18 mouse cellular contexts compared by ENCODE assay signal in genomic region chr4:147537702-147538101, GRCm38 (mm10). TPM values are rescaled to one million over a fixed set of nuclear protein-coding genes. Genes with fewer than 3 reads are reported as not detected.
A peak's percentile ranks its signal among the peaks of the same experiment; 100 is the strongest.
DNase-seq lines count a peak whose midpoint lies in the region; ATAC-seq lines count a peak whose summit lies in the region.
"Had no signal": no experiment of that assay in that cellular context is flagged by ENCODE, and none has a peak within 500 bp of the region (broad histone marks: within the 10 kb centered on the region; RNA-seq: fewer than 3 reads in every experiment).

No protein-coding gene starts in this region.

- H3K4me2 ChIP-seq in limb, embryonic 11.5 days (ENCODE audit: low read depth, severe bottlenecking), result no peak overlapping the region
- no peak overlapping the region for H3K4me2 ChIP-seq in neural tube, embryonic 11.5 days (ENCODE audit: low read depth)
- no peak overlapping the region for H3K4me2 ChIP-seq in stomach, embryonic 16.5 days (ENCODE audit: low read depth, low read length)
- H3K4me2 ChIP-seq: heart, embryonic 11.5 days; heart, embryonic 15.5 days; hindbrain, embryonic 14.5 days had no signal

- H3K4me1 ChIP-seq in limb, embryonic 11.5 days (ENCODE audit: control insufficient read depth, insufficient read depth, low read length), result no peaks in the 10 kb centered on the region
- no peaks in the 10 kb centered on the region for H3K4me1 ChIP-seq in limb, embryonic 10.5 days
- H3K4me1 ChIP-seq in neural tube, embryonic 11.5 days (ENCODE audit: control insufficient read depth, insufficient read depth, low read length), result no peaks in the 10 kb centered on the region
- no peaks in the 10 kb centered on the region for H3K4me1 ChIP-seq in stomach, embryonic 16.5 days (ENCODE audit: control insufficient read depth, insufficient read depth, low read length)
- H3K4me1 ChIP-seq: heart, embryonic 15.5 days; hindbrain, embryonic 10.5 days had no signal

- H3K9ac ChIP-seq in limb, embryonic 11.5 days (ENCODE audit: low read length), result no peak overlapping the region
- no peak overlapping the region for H3K9ac ChIP-seq in neural tube, embryonic 11.5 days (ENCODE audit: low read length)
- H3K9ac ChIP-seq in stomach, embryonic 16.5 days (ENCODE audit: low read length), result no peak overlapping the region
- H3K9ac ChIP-seq: heart, embryonic 15.5 days; hindbrain, embryonic 14.5 days had no signal

- no peak overlapping the region for H3K4me3 ChIP-seq in limb, embryonic 11.5 days (ENCODE audit: low read depth, low read length)
- no peak overlapping the region for H3K4me3 ChIP-seq in limb, embryonic 10.5 days
- H3K4me3 ChIP-seq in neural tube, embryonic 11.5 days (ENCODE audit: low read depth, low read length), result no peak overlapping the region
- H3K4me3 ChIP-seq in stomach, embryonic 16.5 days (replicated peaks; ENCODE audit: low read length), result no peak overlapping the region
- H3K4me3 ChIP-seq: heart, adult 2 months; heart, embryonic 15.5 days; hindbrain, embryonic 10.5 days had no signal

- WGBS in limb, embryonic 11.5 days, result 75% methylated on average over 2 of the region's 2 CpGs
- WGBS in limb, embryonic 10.5 days, result 89% methylated on average over 2 of the region's 2 CpGs
- 91% methylated on average over 2 of the region's 2 CpGs for WGBS in neural tube, embryonic 11.5 days
- 74% methylated on average over 2 of the region's 2 CpGs for WGBS in stomach, embryonic 16.5 days

- ATAC-seq in limb, embryonic 11.5 days (ENCODE audit: insufficient number of reproducible peaks, low FRiP score, low TSS enrichment, low read depth), result peak; percentile 57; the same call in 1 of the 2 replicates
- 0 out of 2 replicates have a peak, but pooled peaks have one; percentile 27 for ATAC-seq in neural tube, embryonic 11.5 days (ENCODE audit: insufficient read depth, low FRiP score, low TSS enrichment)
- peak; percentile 21; the same call in 1 of the 2 replicates for ATAC-seq in stomach, embryonic 16.5 days (ENCODE audit: insufficient read depth, low FRiP score)
- ATAC-seq: forebrain, embryonic 14.5 days had no signal

- H3K27me3 ChIP-seq in limb, embryonic 11.5 days (ENCODE audit: control insufficient read depth, insufficient read depth, low read length), result no peaks in the 10 kb centered on the region
- no peaks in the 10 kb centered on the region for H3K27me3 ChIP-seq in limb, embryonic 10.5 days (ENCODE audit: low read depth, poor library complexity, severe bottlenecking)
- H3K27me3 ChIP-seq in neural tube, embryonic 11.5 days (ENCODE audit: control insufficient read depth, insufficient read depth, low read length), result no peaks in the 10 kb centered on the region
- H3K27me3 ChIP-seq in stomach, embryonic 16.5 days (ENCODE audit: control insufficient read depth, insufficient read depth, low read length), result no peaks in the 10 kb centered on the region
- H3K27me3 ChIP-seq: heart, embryonic 15.5 days had no signal

- H3K9me3 ChIP-seq in limb, embryonic 11.5 days (ENCODE audit: control insufficient read depth, low read length), result peaks cover 21% of the 10 kb centered on the region; the same call in 1 of the 2 replicates
- H3K9me3 ChIP-seq in limb, embryonic 10.5 days (replicated peaks), result peaks cover 18% of the 10 kb centered on the region
- H3K9me3 ChIP-seq in neural tube, embryonic 11.5 days (ENCODE audit: control insufficient read depth, low read length), result peaks cover 8% of the 10 kb centered on the region
- peaks cover 14% of the 10 kb centered on the region for H3K9me3 ChIP-seq in stomach, embryonic 16.5 days (replicated peaks; ENCODE audit: control insufficient read depth, low read length)

- H3K36me3 ChIP-seq in limb, embryonic 11.5 days (ENCODE audit: control insufficient read depth, insufficient read depth, low read length), result no peaks in the 10 kb centered on the region
- H3K36me3 ChIP-seq in limb, embryonic 10.5 days, result no peaks in the 10 kb centered on the region
- no peaks in the 10 kb centered on the region for H3K36me3 ChIP-seq in neural tube, embryonic 11.5 days (ENCODE audit: control insufficient read depth, insufficient read depth, low read length)
- H3K36me3 ChIP-seq in stomach, embryonic 16.5 days (ENCODE audit: control insufficient read depth, insufficient read depth, low read length), result no peaks in the 10 kb centered on the region
- H3K36me3 ChIP-seq: heart, embryonic 15.5 days; hindbrain, embryonic 10.5 days had no signal

- DNase-seq in limb, embryonic 11.5 days (ENCODE audit: low spot score), result no peak
- DNase-seq in limb, embryonic 10.5 days (ENCODE audit: low spot score), result no peak
- DNase-seq in neural tube, embryonic 11.5 days (ENCODE audit: low spot score), result no peak
- DNase-seq in neural tube, embryonic 10.5 days (ENCODE audit: extremely low spot score, low spot score), result no peak
- no peak for DNase-seq in right cerebral cortex, postnatal 10 days (ENCODE audit: low spot score in 2 of 2)
- DNase-seq: adrenal gland, adult 2 months; adrenal gland, postnatal 25 days; cerebellum, adult 2 months; cerebellum, postnatal 10 days; gastrocnemius, postnatal 36 days; heart, adult 2 months; heart, postnatal 14 days had no signal

- no peak overlapping the region for H3K27ac ChIP-seq in limb, embryonic 11.5 days (replicated peaks; ENCODE audit: low read depth, low read length)
- no peak overlapping the region for H3K27ac ChIP-seq in limb, embryonic 10.5 days
- no peak overlapping the region for H3K27ac ChIP-seq in neural tube, embryonic 11.5 days (ENCODE audit: low read depth, low read length)
- H3K27ac ChIP-seq in stomach, embryonic 16.5 days (ENCODE audit: low read length), result no peak overlapping the region
- H3K27ac ChIP-seq: heart, adult 2 months; heart, embryonic 15.5 days; hindbrain, embryonic 10.5 days; hindbrain, embryonic 14.5 days had no signal

RNA-seq across cellular contexts. Expression of gene Gm16503, which starts 2.3 kb away (rescaled TPM):
- 0.39 and 0.47 TPM in 2 replicates for polyA plus RNA-seq in limb, embryonic 11.5 days (2014; fragmentation: Nextera tagmentation; extraction: Ambion mirVana)
- 0.75 and 1.0 TPM in 2 replicates for polyA plus RNA-seq in limb, embryonic 10.5 days (2016; fragmentation: Nextera tagmentation; extraction: Ambion mirVana)
- 0.09 and 0.16 TPM in 2 replicates for polyA plus RNA-seq in neural tube, embryonic 11.5 days (2014; fragmentation: Nextera tagmentation; extraction: Ambion mirVana)
- 0.20 and 0.25 TPM in 2 replicates for polyA plus RNA-seq in stomach, embryonic 16.5 days (2015; fragmentation: Nextera tagmentation; extraction: Ambion mirVana)
- polyA plus RNA-seq: adrenal gland, adult 2 months; heart, adult 2 months had no signal

RNA-seq across cellular contexts. Expression of gene Zfp985, which starts 15.4 kb away (rescaled TPM):
- 0.07 and 0.09 TPM in 2 replicates for polyA plus RNA-seq in limb, embryonic 11.5 days (2014; fragmentation: Nextera tagmentation; extraction: Ambion mirVana)
- 0.25 and 0.34 TPM in 2 replicates for polyA plus RNA-seq in limb, embryonic 10.5 days (2016; fragmentation: Nextera tagmentation; extraction: Ambion mirVana)
- 0.15 TPM in 1 of 2 replicates, not detected in the other for polyA plus RNA-seq in neural tube, embryonic 11.5 days (2014; fragmentation: Nextera tagmentation; extraction: Ambion mirVana)
- polyA plus RNA-seq in stomach, embryonic 16.5 days (2015; fragmentation: Nextera tagmentation; extraction: Ambion mirVana), result 0.19 and 0.32 TPM in 2 replicates
- polyA plus RNA-seq: adrenal gland, adult 2 months had no signal

RNA-seq across cellular contexts. Expression of gene Zfp982, which starts 45.5 kb away (rescaled TPM):
- polyA plus RNA-seq in limb, embryonic 11.5 days (2014; fragmentation: Nextera tagmentation; extraction: Ambion mirVana), result 8.2 and 13.3 TPM in 2 replicates
- 12.3 and 13.5 TPM in 2 replicates for polyA plus RNA-seq in limb, embryonic 10.5 days (2016; fragmentation: Nextera tagmentation; extraction: Ambion mirVana)
- 6.1 and 7.1 TPM in 2 replicates for polyA plus RNA-seq in neural tube, embryonic 11.5 days (2014; fragmentation: Nextera tagmentation; extraction: Ambion mirVana)
- 3.9 and 4.8 TPM in 2 replicates for polyA plus RNA-seq in stomach, embryonic 16.5 days (2015; fragmentation: Nextera tagmentation; extraction: Ambion mirVana)
- polyA plus RNA-seq: adrenal gland, adult 2 months had no signal
